Mouse (Mus musculus): ENCODE measurements at regions not wholly inside any gene's neighbourhood (a gene's known extent, or its start where the extent isn't known, plus 50 kb on each side); places are given as distances from the start of the nearest gene placed in this dataset.

DNA sequence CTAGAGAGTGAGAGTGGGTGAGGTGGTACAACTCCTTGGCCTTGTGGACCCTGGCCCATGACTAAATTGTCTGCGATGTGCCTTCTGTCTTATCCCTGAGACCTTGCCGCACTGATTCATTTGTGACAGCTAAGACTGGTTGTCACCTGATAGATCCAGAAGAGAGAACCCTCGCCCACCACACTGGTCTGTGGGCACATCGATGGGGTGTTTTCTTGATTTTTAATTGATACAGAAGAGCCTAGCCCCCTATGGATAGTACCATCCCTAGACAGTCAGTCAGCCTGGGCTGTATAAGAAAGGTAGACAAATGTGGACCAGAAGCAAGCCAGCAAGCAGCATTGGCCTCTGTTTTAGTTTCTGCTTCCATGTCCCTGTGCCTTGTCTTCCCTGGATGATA lies 222.9 kb downstream of the Irs2 start:
- TF ChIP-seq POLR2A (IDR thresholded peaks at IDR 0.05; ENCODE audit: control insufficient read depth, extremely low read depth, insufficient read depth, low read length, poor library complexity): no peak
- TF ChIP-seq CTCF (IDR thresholded peaks at IDR 0.05; ENCODE audit: borderline replicate concordance, control insufficient read depth, extremely low read depth, insufficient read depth, low read length, poor library complexity): no peak
